Mouse (Mus musculus): Measurements from ENCODE around the gene Gm20388. TPM values are rescaled to one million over a fixed set of nuclear protein-coding genes. Genes with fewer than 3 reads are reported as not detected.

The Gm20388 gene
- polyA plus RNA-seq, 1 experiment from 2014 or later = 8.3 TPM

GRCm38 (mm10) chr8:123036956-123037355, 3126.3 kb downstream of the Gm20388 start:
- ATAC-seq (replicated peaks; ENCODE audit: low FRiP score, low TSS enrichment, low read depth) (peak; percentile 49; the same call in 1 of the 2 replicates), DNase-seq (ENCODE audit: low spot score) (no peak)
- no peaks in the 10 kb centered on the region for H3K36me3 ChIP-seq (ENCODE audit: control insufficient read depth, insufficient read depth, low read length)
- 37% methylated on average over 3 of the region's 3 CpGs for WGBS
- H3K9me3 ChIP-seq (ENCODE audit: control insufficient read depth, low read length) = no peaks in the 10 kb centered on the region
- no peak overlapping the region for H3K27ac ChIP-seq (ENCODE audit: low read depth)
- no peak overlapping the region for H3K9ac ChIP-seq (ENCODE audit: low read length)
- H3K27me3 ChIP-seq (replicated peaks; ENCODE audit: control insufficient read depth, insufficient read depth, low read length) = no peaks in the 10 kb centered on the region
- H3K4me3 ChIP-seq (ENCODE audit: low read depth, low read length) = no peak overlapping the region
- H3K4me1 ChIP-seq (replicated peaks; ENCODE audit: control insufficient read depth, insufficient read depth, low read length) = peaks cover 24% of the 10 kb centered on the region
- no peak overlapping the region for H3K4me2 ChIP-seq (ENCODE audit: low read length)

- WGBS = 85% methylated on average over 11 of the region's 11 CpGs
- H3K4me1 ChIP-seq (replicated peaks; ENCODE audit: control insufficient read depth, insufficient read depth, low read length) = peaks cover 24% of the 10 kb centered on the region
- ATAC-seq (replicated peaks; ENCODE audit: low FRiP score, low TSS enrichment, low read depth) (no peak), DNase-seq (ENCODE audit: low spot score) (no peak)
- no peak overlapping the region for H3K4me3 ChIP-seq (ENCODE audit: low read depth, low read length)
- no peaks in the 10 kb centered on the region for H3K9me3 ChIP-seq (ENCODE audit: control insufficient read depth, low read length)
- H3K9ac ChIP-seq (ENCODE audit: low read length) = no peak overlapping the region
- no peaks in the 10 kb centered on the region for H3K27me3 ChIP-seq (replicated peaks; ENCODE audit: control insufficient read depth, insufficient read depth, low read length)
- no peak overlapping the region for H3K27ac ChIP-seq (ENCODE audit: low read depth)
- H3K4me2 ChIP-seq (ENCODE audit: low read length) = no peak overlapping the region
- H3K36me3 ChIP-seq (ENCODE audit: control insufficient read depth, insufficient read depth, low read length) = no peaks in the 10 kb centered on the region
Observed at GRCm38 (mm10) chr8:123037487-123037886, 3126.8 kb downstream of the Gm20388 start.

DNA sequence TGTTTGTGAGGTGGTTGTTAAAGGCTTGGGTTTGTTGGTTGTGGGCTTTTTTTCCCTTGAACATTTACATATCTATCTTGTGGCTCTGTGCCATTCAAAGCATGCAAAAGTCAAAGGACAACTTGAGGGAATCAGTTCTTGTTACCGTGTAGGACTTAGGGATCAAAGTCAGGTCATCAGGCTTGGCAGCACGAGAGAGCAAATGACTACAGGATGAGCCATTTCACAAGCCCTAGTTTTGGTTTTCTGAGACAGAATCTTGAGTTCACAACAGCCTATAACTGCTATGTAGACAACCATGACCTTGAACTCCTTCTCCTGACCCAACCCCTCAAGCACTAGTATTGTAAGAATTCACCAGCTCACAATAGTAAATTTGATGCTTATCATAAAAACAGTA, 3127.7 kb downstream of the Gm20388 start:
- Histone ChIP-seq H3K36me3 (ENCODE audit: control insufficient read depth, insufficient read depth, low read length) (no peaks in the 10 kb centered on the region), H3K27me3 (replicated peaks; ENCODE audit: control insufficient read depth, insufficient read depth, low read length) (no peaks in the 10 kb centered on the region), H3K27ac (ENCODE audit: low read depth) (no peak overlapping the region), H3K4me2 (ENCODE audit: low read length) (no peak overlapping the region), H3K9ac (ENCODE audit: low read length) (no peak overlapping the region), H3K4me3 (ENCODE audit: low read depth, low read length) (no peak overlapping the region), H3K9me3 (ENCODE audit: control insufficient read depth, low read length) (no peaks in the 10 kb centered on the region), H3K4me1 (replicated peaks; ENCODE audit: control insufficient read depth, insufficient read depth, low read length) (peaks cover 28% of the 10 kb centered on the region)
- ATAC-seq (replicated peaks; ENCODE audit: low FRiP score, low TSS enrichment, low read depth) (no peak), DNase-seq (ENCODE audit: low spot score) (no peak)
- WGBS = 62% methylated on average over 2 of the region's 2 CpGs

DNA sequence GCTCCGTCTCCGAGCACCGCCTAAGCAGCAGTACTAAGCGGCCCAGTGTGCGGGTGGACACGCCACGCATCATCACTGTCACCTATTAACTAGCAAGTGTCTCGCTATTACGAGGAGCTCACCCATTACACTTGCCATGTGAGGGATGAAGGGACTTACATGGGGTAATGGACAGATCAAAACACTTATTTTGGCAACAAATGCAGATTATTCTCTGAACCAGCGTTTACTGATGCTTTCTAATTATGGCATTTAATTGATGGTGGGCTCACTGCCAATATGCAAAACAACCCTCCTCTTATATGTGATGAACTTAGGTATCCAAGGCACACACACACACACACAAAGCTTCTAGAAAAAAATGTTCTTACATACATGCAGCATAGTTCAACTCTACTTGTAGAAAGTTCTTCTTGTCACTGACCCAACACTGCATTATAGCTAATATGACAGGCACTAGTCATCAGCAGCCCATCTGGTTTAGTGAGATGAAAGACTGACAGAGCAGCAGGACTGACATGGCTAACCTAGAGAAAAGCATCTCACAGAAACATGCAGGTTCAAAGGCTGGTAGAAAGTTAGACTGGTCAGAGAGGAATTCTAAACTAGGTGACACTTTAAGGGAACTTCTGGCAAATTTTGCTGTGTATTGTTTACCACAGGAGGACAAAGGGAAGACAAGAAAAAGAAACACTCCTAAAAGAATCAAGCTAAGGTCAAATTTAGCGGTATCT, 3128.9 kb downstream of the Gm20388 start:
- Histone ChIP-seq H3K9ac (ENCODE audit: low read length) (no peak overlapping the region), H3K36me3 (ENCODE audit: control insufficient read depth, insufficient read depth, low read length) (no peaks in the 10 kb centered on the region), H3K4me3 (ENCODE audit: low read depth, low read length) (peak overlapping the region; percentile 97; the same call in 1 of the 2 replicates), H3K27ac (ENCODE audit: low read depth) (no peak overlapping the region), H3K27me3 (replicated peaks; ENCODE audit: control insufficient read depth, insufficient read depth, low read length) (no peaks in the 10 kb centered on the region), H3K4me1 (replicated peaks; ENCODE audit: control insufficient read depth, insufficient read depth, low read length) (peaks cover 34% of the 10 kb centered on the region), H3K9me3 (ENCODE audit: control insufficient read depth, low read length) (no peaks in the 10 kb centered on the region), H3K4me2 (ENCODE audit: low read length) (peak overlapping the region; percentile 81)
- no peak for ATAC-seq (replicated peaks; ENCODE audit: low FRiP score, low TSS enrichment, low read depth)
- no peak for DNase-seq (ENCODE audit: low spot score)
- 83% methylated on average over 11 of the region's 11 CpGs for WGBS

DNA sequence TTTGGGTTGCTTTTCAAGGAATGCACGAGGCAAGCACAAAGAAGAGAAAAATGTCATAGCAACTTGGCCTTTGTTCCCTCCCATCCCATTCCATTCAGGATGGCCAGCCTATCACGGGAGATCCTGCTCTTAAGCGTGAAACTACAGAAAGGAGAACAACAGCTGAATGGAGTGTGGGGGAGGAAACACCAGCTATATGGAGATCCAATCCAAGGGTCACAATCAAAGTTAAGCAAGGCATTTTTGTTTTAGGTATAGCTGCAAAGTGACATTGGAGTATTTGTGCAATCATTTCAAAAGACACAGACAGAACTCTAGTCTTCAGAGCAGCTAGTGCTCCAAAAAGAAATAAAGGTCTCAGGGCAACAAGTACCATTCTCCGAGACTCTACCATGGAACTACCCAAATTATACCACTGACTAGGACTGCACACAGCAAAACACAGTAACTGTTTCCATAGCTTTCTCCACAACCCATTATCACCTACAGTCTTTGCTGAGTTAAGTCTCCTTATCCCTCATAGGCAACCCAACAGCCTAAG, 3129.5 kb downstream of the Gm20388 start:
- peak overlapping the region; percentile 81 for H3K4me2 ChIP-seq (ENCODE audit: low read length)
- H3K9ac ChIP-seq (ENCODE audit: low read length) = peak overlapping the region; percentile 98
- 20% methylated on average over 4 of the region's 4 CpGs for WGBS
- H3K4me1 ChIP-seq (replicated peaks; ENCODE audit: control insufficient read depth, insufficient read depth, low read length) = peaks cover 34% of the 10 kb centered on the region
- H3K27me3 ChIP-seq (replicated peaks; ENCODE audit: control insufficient read depth, insufficient read depth, low read length) = no peaks in the 10 kb centered on the region
- DNase-seq (ENCODE audit: low spot score) (no peak), ATAC-seq (replicated peaks; ENCODE audit: low FRiP score, low TSS enrichment, low read depth) (no peak)
- peak overlapping the region; percentile 97 for H3K4me3 ChIP-seq (ENCODE audit: low read depth, low read length)
- H3K36me3 ChIP-seq (ENCODE audit: control insufficient read depth, insufficient read depth, low read length) = no peaks in the 10 kb centered on the region
- 0 out of 2 replicates have a peak overlapping the region, but pooled peaks have one; percentile 99 for H3K27ac ChIP-seq (ENCODE audit: low read depth)
- no peaks in the 10 kb centered on the region for H3K9me3 ChIP-seq (ENCODE audit: control insufficient read depth, low read length)

GRCm38 (mm10) chr8:123041008-123041773, 3130.6 kb downstream of the Gm20388 start:
- ATAC-seq (replicated peaks; ENCODE audit: low FRiP score, low TSS enrichment, low read depth) (0 out of 2 replicates have a peak, but pooled peaks have one; percentile 0), DNase-seq (ENCODE audit: low spot score) (peak; percentile 83)
- peak overlapping the region; percentile 81 for H3K4me2 ChIP-seq (ENCODE audit: low read length)
- H3K4me3 ChIP-seq (ENCODE audit: low read depth, low read length) = peak overlapping the region; percentile 97
- peaks cover 34% of the 10 kb centered on the region for H3K4me1 ChIP-seq (replicated peaks; ENCODE audit: control insufficient read depth, insufficient read depth, low read length)
- no peaks in the 10 kb centered on the region for H3K27me3 ChIP-seq (replicated peaks; ENCODE audit: control insufficient read depth, insufficient read depth, low read length)
- no peaks in the 10 kb centered on the region for H3K36me3 ChIP-seq (ENCODE audit: control insufficient read depth, insufficient read depth, low read length)
- peak overlapping the region; percentile 98 for H3K9ac ChIP-seq (ENCODE audit: low read length)
- under 1% methylated on average over 70 of the region's 71 CpGs for whole genome bisulfite sequencing
- no peaks in the 10 kb centered on the region for H3K9me3 ChIP-seq (ENCODE audit: control insufficient read depth, low read length)
- peak overlapping the region; percentile 99 for H3K27ac ChIP-seq (ENCODE audit: low read depth)

DNA sequence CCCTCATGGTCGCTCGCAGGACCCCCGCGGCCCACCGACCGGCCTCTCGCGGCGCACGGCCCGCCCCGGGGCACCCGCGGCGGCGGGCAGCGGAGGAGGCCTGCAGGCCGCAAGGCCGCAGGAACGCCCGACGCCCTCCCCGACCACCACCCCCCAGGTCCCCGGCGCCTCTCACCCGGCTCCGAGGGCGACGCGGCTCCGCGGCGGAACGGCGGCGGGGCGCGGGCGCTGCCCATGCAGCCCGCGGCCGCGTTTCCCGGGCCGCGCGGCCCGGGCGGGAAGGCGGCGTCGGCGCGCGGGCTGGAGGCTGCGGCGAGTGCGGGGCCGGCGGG, 3131.1 kb downstream of the Gm20388 start:
- Histone ChIP-seq H3K27me3 (replicated peaks; ENCODE audit: control insufficient read depth, insufficient read depth, low read length) (no peaks in the 10 kb centered on the region), H3K4me3 (ENCODE audit: low read depth, low read length) (peak overlapping the region; percentile 97), H3K4me2 (ENCODE audit: low read length) (peak overlapping the region; percentile 81), H3K9me3 (ENCODE audit: control insufficient read depth, low read length) (no peaks in the 10 kb centered on the region), H3K4me1 (replicated peaks; ENCODE audit: control insufficient read depth, insufficient read depth, low read length) (peaks cover 33% of the 10 kb centered on the region), H3K36me3 (ENCODE audit: control insufficient read depth, insufficient read depth, low read length) (no peaks in the 10 kb centered on the region), H3K9ac (ENCODE audit: low read length) (peak overlapping the region; percentile 98), H3K27ac (ENCODE audit: low read depth) (peak overlapping the region; percentile 99)
- under 1% methylated on average over 60 of the region's 60 CpGs for WGBS
- ATAC-seq (replicated peaks; ENCODE audit: low FRiP score, low TSS enrichment, low read depth) (no peak; the same call in 1 of the 2 replicates), DNase-seq (ENCODE audit: low spot score) (no peak)

GRCm38 (mm10) chr8:123042158-123042973, 3131.7 kb downstream of the Gm20388 start, which contains the start of gene Ankrd11:
Gene Ankrd11, minus strand, starts transcription at chr8:123042277.
- ATAC-seq (replicated peaks; ENCODE audit: low FRiP score, low TSS enrichment, low read depth) = peak; percentile 98
- Histone ChIP-seq H3K4me1 (replicated peaks; ENCODE audit: control insufficient read depth, insufficient read depth, low read length) (peaks cover 27% of the 10 kb centered on the region), H3K4me3 (ENCODE audit: low read depth, low read length) (peak within 1 kb of the TSS; percentile 97), H3K27ac (ENCODE audit: low read depth) (peak within 1 kb of the TSS; percentile 99), H3K9me3 (ENCODE audit: control insufficient read depth, low read length) (no peaks in the 10 kb centered on the region), H3K9ac (ENCODE audit: low read length) (peak within 1 kb of the TSS; percentile 98), H3K4me2 (ENCODE audit: low read length) (peak within 1 kb of the TSS; percentile 81), H3K27me3 (replicated peaks; ENCODE audit: control insufficient read depth, insufficient read depth, low read length) (no peaks in the 10 kb centered on the region), H3K36me3 (ENCODE audit: control insufficient read depth, insufficient read depth, low read length) (no peaks in the 10 kb centered on the region)
- WGBS = under 1% methylated on average over 89 of the region's 91 CpGs
- DNase-seq (ENCODE audit: low spot score) = peak; percentile 98
